Comparison of ENCODE assay signal across 18 mouse cellular contexts in genomic region chr9:61904201-61904600, GRCm38 (mm10). TPM values are rescaled to one million over a fixed set of nuclear protein-coding genes. Genes with fewer than 3 reads are reported as not detected.
A peak's percentile ranks its signal among the peaks of the same experiment; 100 is the strongest.
DNase-seq lines count a peak whose midpoint lies in the region; ATAC-seq lines count a peak whose summit lies in the region.
"Had no signal": no experiment of that assay in that cellular context is flagged by ENCODE, and none has a peak within 500 bp of the region (broad histone marks: within the 10 kb centered on the region; RNA-seq: fewer than 3 reads in every experiment).

No protein-coding gene starts in this region.

- no peaks in the 10 kb centered on the region for H3K9me3 ChIP-seq in embryonic facial prominence, embryonic 14.5 days (ENCODE audit: control insufficient read depth, low read length)
- no peaks in the 10 kb centered on the region for H3K9me3 ChIP-seq in limb, embryonic 10.5 days (replicated peaks)
- no peaks in the 10 kb centered on the region for H3K9me3 ChIP-seq in stomach, embryonic 15.5 days
- no peaks in the 10 kb centered on the region for H3K9me3 ChIP-seq in hindbrain, embryonic 13.5 days
- H3K9me3 ChIP-seq: G1E; hindbrain, embryonic 12.5 days had no signal

- H3K9ac ChIP-seq in embryonic facial prominence, embryonic 14.5 days (ENCODE audit: low read depth, low read length) = no peak overlapping the region
- no peak overlapping the region for H3K9ac ChIP-seq in stomach, embryonic 15.5 days
- no peak overlapping the region for H3K9ac ChIP-seq in hindbrain, embryonic 13.5 days
- H3K9ac ChIP-seq: hindbrain, embryonic 12.5 days had no signal

- peak; percentile 64 to 72 for DNase-seq in lung, adult 18-20 months
- no peak for DNase-seq in lung, postnatal 14 days
- DNase-seq in embryonic facial prominence, embryonic 14.5 days (ENCODE audit: low spot score) = peak; percentile 74
- DNase-seq in limb, embryonic 10.5 days (ENCODE audit: low spot score) = no peak
- DNase-seq in left cerebral cortex, postnatal 14 days (ENCODE audit: low spot score in 2 of 2) = no peak
- DNase-seq: cerebellum, adult 9-10 months; kidney, adult 11 months; kidney, postnatal 25 days; retina, postnatal 1 day had no signal

- intact Hi-C loops in left cerebral cortex, postnatal 14 days (cut with DNase I) = no loop called here

- peaks cover 4% of the 10 kb centered on the region; the same call in 1 of the 2 replicates for H3K27me3 ChIP-seq in embryonic facial prominence, embryonic 14.5 days (replicated peaks; ENCODE audit: control insufficient read depth, insufficient read depth, low read length)
- peaks cover 23% of the 10 kb centered on the region for H3K27me3 ChIP-seq in limb, embryonic 10.5 days (ENCODE audit: low read depth, poor library complexity, severe bottlenecking)
- H3K27me3 ChIP-seq in stomach, embryonic 15.5 days (replicated peaks) = peaks cover 13% of the 10 kb centered on the region; the same call in 1 of the 2 replicates
- peaks cover 24% of the 10 kb centered on the region for H3K27me3 ChIP-seq in hindbrain, embryonic 13.5 days

- H3K4me3 ChIP-seq in embryonic facial prominence, embryonic 14.5 days (ENCODE audit: low read depth, low read length) = no peak overlapping the region
- H3K4me3 ChIP-seq in limb, embryonic 10.5 days = no peak overlapping the region
- H3K4me3 ChIP-seq in stomach, embryonic 15.5 days (replicated peaks) = no peak overlapping the region
- H3K4me3 ChIP-seq in hindbrain, embryonic 13.5 days = no peak overlapping the region
- H3K4me3 ChIP-seq: erythroblast, embryonic 14.5 days; hindbrain, embryonic 12.5 days had no signal

- H3K27ac ChIP-seq in embryonic facial prominence, embryonic 14.5 days (replicated peaks; ENCODE audit: low read depth, low read length) = peak overlapping the region; percentile 24; the same call in 1 of the 2 replicates
- H3K27ac ChIP-seq in limb, embryonic 10.5 days = peak overlapping the region; percentile 2; the same call in 1 of the 2 replicates
- H3K27ac ChIP-seq in stomach, embryonic 15.5 days = peak overlapping the region; percentile 45; the same call in 1 of the 2 replicates
- H3K27ac ChIP-seq in hindbrain, embryonic 13.5 days = no peak overlapping the region
- H3K27ac ChIP-seq: macrophage had no signal

- H3K36me3 ChIP-seq in embryonic facial prominence, embryonic 14.5 days (ENCODE audit: control insufficient read depth, insufficient read depth, low read length) = no peaks in the 10 kb centered on the region
- 0 out of 2 replicates have a peak, but pooled peaks cover 1% of the 10 kb centered on the region for H3K36me3 ChIP-seq in limb, embryonic 10.5 days
- no peaks in the 10 kb centered on the region for H3K36me3 ChIP-seq in stomach, embryonic 15.5 days
- no peaks in the 10 kb centered on the region; the same call in 1 of the 2 replicates for H3K36me3 ChIP-seq in hindbrain, embryonic 13.5 days

- peak; percentile 41; the same call in 1 of the 2 replicates for ATAC-seq in embryonic facial prominence, embryonic 14.5 days (ENCODE audit: low read depth)
- ATAC-seq in stomach, embryonic 15.5 days (ENCODE audit: insufficient read depth, low FRiP score, low read depth) = peak; percentile 70; the same call in 1 of the 2 replicates
- no peak for ATAC-seq in hindbrain, embryonic 13.5 days (ENCODE audit: low FRiP score)
- ATAC-seq: CD4-positive, CD25-positive, alpha-beta regulatory T cell, adult 4 months; forebrain, embryonic 16.5 days had no signal

- peaks cover 4% of the 10 kb centered on the region; the same call in 1 of the 2 replicates for H3K4me1 ChIP-seq in embryonic facial prominence, embryonic 14.5 days (ENCODE audit: control insufficient read depth, insufficient read depth, low read length)
- peaks cover 25% of the 10 kb centered on the region for H3K4me1 ChIP-seq in limb, embryonic 10.5 days
- H3K4me1 ChIP-seq in stomach, embryonic 15.5 days = peaks cover 15% of the 10 kb centered on the region
- H3K4me1 ChIP-seq in hindbrain, embryonic 13.5 days (replicated peaks) = peaks cover 20% of the 10 kb centered on the region

- 27% methylated on average over 7 of the region's 7 CpGs for WGBS in embryonic facial prominence, embryonic 14.5 days
- WGBS in limb, embryonic 10.5 days = 57% methylated on average over 7 of the region's 7 CpGs
- 24% methylated on average over 7 of the region's 7 CpGs for WGBS in stomach, embryonic 15.5 days
- WGBS in hindbrain, embryonic 13.5 days = 75% methylated on average over 7 of the region's 7 CpGs

- H3K4me2 ChIP-seq in embryonic facial prominence, embryonic 14.5 days (ENCODE audit: low read depth, low read length) = no peak overlapping the region
- H3K4me2 ChIP-seq in stomach, embryonic 15.5 days = no peak overlapping the region
- no peak overlapping the region for H3K4me2 ChIP-seq in hindbrain, embryonic 13.5 days
- H3K4me2 ChIP-seq: hindbrain, embryonic 12.5 days; midbrain, embryonic 11.5 days had no signal

RNA-seq across cellular contexts. Expression of gene Rplp1, which starts 10.1 kb away (rescaled TPM):
- polyA plus RNA-seq in embryonic facial prominence, embryonic 14.5 days (2014; fragmentation: Nextera tagmentation; extraction: Ambion mirVana) = 1,887 and 1,994 TPM in 2 replicates
- polyA plus RNA-seq in limb, embryonic 10.5 days (2016; fragmentation: Nextera tagmentation; extraction: Ambion mirVana) = 1,122 and 1,351 TPM in 2 replicates
- 1,334 and 1,421 TPM in 2 replicates for polyA plus RNA-seq in stomach, embryonic 15.5 days (2015; fragmentation: Nextera tagmentation; extraction: Ambion mirVana)
- polyA plus RNA-seq in hindbrain, embryonic 13.5 days (2015; fragmentation: Nextera tagmentation; extraction: Ambion mirVana) = 917 and 923 TPM in 2 replicates
- 1,000 to 10,000 TPM; 1,411 to 1,467 TPM for total RNA-seq in left cerebral cortex, postnatal 14 days (2021)

RNA-seq across cellular contexts. Expression of gene Kif23, which starts 42.4 kb away (rescaled TPM):
- 93.0 and 98.3 TPM in 2 replicates for polyA plus RNA-seq in embryonic facial prominence, embryonic 14.5 days (2014; fragmentation: Nextera tagmentation; extraction: Ambion mirVana)
- 102 and 117 TPM in 2 replicates for polyA plus RNA-seq in limb, embryonic 10.5 days (2016; fragmentation: Nextera tagmentation; extraction: Ambion mirVana)
- 106 and 112 TPM in 2 replicates for polyA plus RNA-seq in stomach, embryonic 15.5 days (2015; fragmentation: Nextera tagmentation; extraction: Ambion mirVana)
- polyA plus RNA-seq in hindbrain, embryonic 13.5 days (2015; fragmentation: Nextera tagmentation; extraction: Ambion mirVana) = 18.6 and 22.2 TPM in 2 replicates
- total RNA-seq in left cerebral cortex, postnatal 14 days (2021) = 1 to 10 TPM; 1.9 to 2.0 TPM

Comparison
In these comparisons a context has a peak if more than half of its experiments do, and no peak if none do; other contexts are left out.
1. DNase-seq: peak in lung, adult 18-20 months (2 of 2) and embryonic facial prominence, embryonic 14.5 days (single experiment); none in lung, postnatal 14 days (single experiment), limb, embryonic 10.5 days (single experiment) and left cerebral cortex, postnatal 14 days (0 of 2).